8 mouse cellular contexts compared by ENCODE assay signal in the genomic region with DNA sequence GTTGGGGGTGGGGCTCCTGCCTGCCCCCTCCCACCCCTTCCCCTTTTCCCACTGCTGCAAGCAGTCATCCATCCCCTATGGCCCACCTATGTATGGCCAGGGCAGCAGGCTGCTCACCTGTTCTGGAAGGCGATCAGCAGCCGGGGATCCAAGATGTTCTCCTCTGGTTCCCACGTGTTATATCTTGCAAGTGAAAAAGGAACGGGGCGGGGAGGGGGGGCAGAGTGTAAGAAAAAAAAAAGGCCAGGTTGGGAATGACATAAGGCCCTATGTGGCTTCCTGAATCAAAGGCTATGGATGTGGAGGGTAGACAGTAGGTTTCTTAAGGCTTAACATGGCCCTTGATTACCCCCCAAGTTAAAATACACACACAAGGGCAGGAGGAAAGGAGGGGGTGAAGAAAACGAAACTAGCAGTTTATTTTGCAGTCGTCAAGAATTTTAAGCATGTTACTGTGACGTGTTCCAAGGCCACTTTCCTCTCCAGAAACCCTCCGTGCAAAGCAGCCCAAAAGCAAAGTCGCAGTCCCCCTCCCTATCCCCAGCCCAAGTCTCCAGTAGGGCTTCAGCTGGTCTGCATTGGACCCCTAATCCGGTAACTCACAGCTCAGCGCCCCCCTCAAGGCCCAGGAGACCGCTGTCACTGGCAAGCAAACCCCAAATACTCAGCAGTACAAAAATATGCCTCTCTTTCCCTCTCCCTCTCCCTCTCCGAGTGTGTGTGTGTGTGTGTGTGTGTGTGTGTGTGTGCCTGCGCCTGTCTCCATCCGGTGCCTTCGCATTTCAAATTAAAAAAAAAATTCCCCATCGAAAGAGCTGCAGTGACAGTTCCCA. TPM values are rescaled to one million over a fixed set of nuclear protein-coding genes. Genes with fewer than 3 reads are reported as not detected.
DNase-seq lines count a peak whose midpoint lies in the region; ATAC-seq and TF ChIP-seq lines count a peak whose summit lies in the region.

No protein-coding gene starts in this region.

- H3K4me1 ChIP-seq in heart, adult 2 months (ENCODE audit: control insufficient read depth, insufficient read depth, low read length) = peaks cover 7% of the 10 kb centered on the region
- peaks cover 75% of the 10 kb centered on the region for H3K4me1 ChIP-seq in liver, embryonic 15.5 days (replicated peaks)
- peaks cover 77% of the 10 kb centered on the region for H3K4me1 ChIP-seq in neural tube, embryonic 13.5 days (replicated peaks)

- H3K9ac ChIP-seq in heart, adult 2 months (ENCODE audit: low read depth, low read length) = peak overlapping the region; percentile 97
- H3K9ac ChIP-seq in liver, embryonic 15.5 days = peak overlapping the region; percentile 63
- peak overlapping the region; percentile 95 for H3K9ac ChIP-seq in neural tube, embryonic 13.5 days

- peak; percentile 58 to 64 for DNase-seq in right cerebral cortex, adult 2 months (ENCODE audit: low spot score in 2 of 2)
- no peak for DNase-seq in right cerebral cortex, postnatal 36 days (ENCODE audit: low spot score in 2 of 2)
- DNase-seq in cerebellum, adult 8-10 months = peak; percentile 35
- DNase-seq in heart, adult 2 months = peak; percentile 59 to 65
- peak; percentile 45 for DNase-seq in kidney, adult 18-20 months
- no peak for DNase-seq in T-cell, adult 2 months (ENCODE audit: low spot score)

- no peak for TF ChIP-seq CTCF in heart, adult 2 months (IDR thresholded peaks at IDR 0.05)

- peak overlapping the region; percentile 76 for H3K4me2 ChIP-seq in liver, embryonic 15.5 days
- H3K4me2 ChIP-seq in neural tube, embryonic 13.5 days = peak overlapping the region; percentile 86

- intact Hi-C loops in heart, adult 2 months (cut with DNase I) = loop anchor here (1.0 to 2.0 kb wide), 2 partner anchors 27 to 42 kb away; no protein-coding TSS in a partner anchor

- no peak for TF ChIP-seq EP300 in heart, adult 2 months (IDR thresholded peaks at IDR 0.05; ENCODE audit: insufficient read depth, low read depth, low read length)

- peak overlapping the region; percentile 50 for H3K4me3 ChIP-seq in heart, adult 2 months
- H3K4me3 ChIP-seq in liver, embryonic 15.5 days (replicated peaks) = peak overlapping the region; percentile 68
- peak overlapping the region; percentile 79 for H3K4me3 ChIP-seq in neural tube, embryonic 13.5 days

- WGBS in heart, adult 2 months = 5% methylated on average over 18 of the region's 18 CpGs
- under 1% methylated on average over 18 of the region's 18 CpGs for WGBS in liver, embryonic 15.5 days (ENCODE audit: insufficient replicate concordance)
- WGBS in neural tube, embryonic 13.5 days = under 1% methylated on average over 18 of the region's 18 CpGs

- peak overlapping the region; percentile 84 for H3K27ac ChIP-seq in heart, adult 2 months
- peak overlapping the region; percentile 82 for H3K27ac ChIP-seq in liver, embryonic 15.5 days (replicated peaks)
- H3K27ac ChIP-seq in neural tube, embryonic 13.5 days (replicated peaks) = peak overlapping the region; percentile 99

- no peak for TF ChIP-seq POLR2A in heart, adult 2 months (IDR thresholded peaks at IDR 0.05; ENCODE audit: insufficient read depth, low read depth, low read length)

- ATAC-seq in liver, embryonic 15.5 days (ENCODE audit: insufficient read depth) = no peak
- no peak for ATAC-seq in neural tube, embryonic 13.5 days (ENCODE audit: low read depth)

- H3K27me3 ChIP-seq in heart, adult 2 months (ENCODE audit: control insufficient read depth, insufficient read depth, low read length) = peaks cover 7% of the 10 kb centered on the region
- peaks cover 71% of the 10 kb centered on the region for H3K27me3 ChIP-seq in liver, embryonic 15.5 days
- H3K27me3 ChIP-seq in neural tube, embryonic 13.5 days = peaks cover 75% of the 10 kb centered on the region

- H3K36me3 ChIP-seq in heart, adult 2 months (ENCODE audit: control insufficient read depth, insufficient read depth, low read length) = no peaks in the 10 kb centered on the region
- peaks cover 9% of the 10 kb centered on the region for H3K36me3 ChIP-seq in liver, embryonic 15.5 days (replicated peaks)
- H3K36me3 ChIP-seq in neural tube, embryonic 13.5 days = peaks cover 23% of the 10 kb centered on the region

- H3K79me2 ChIP-seq in heart, adult 2 months (replicated peaks; ENCODE audit: control insufficient read depth, insufficient read depth, low read length) = no peaks in the 10 kb centered on the region; the same call in 1 of the 2 replicates

- H3K9me3 ChIP-seq in liver, embryonic 15.5 days (replicated peaks) = no peaks in the 10 kb centered on the region
- H3K9me3 ChIP-seq in neural tube, embryonic 13.5 days = no peaks in the 10 kb centered on the region

RNA-seq across cellular contexts. Expression of a gene that starts 1.4 kb away (rescaled TPM):
- total RNA-seq in heart, adult 2 months (2021) = 10 to 100 TPM in 1 of 2 experiments, 1 to 10 TPM in 1; 8.1 to 12.3 TPM
- polyA plus RNA-seq in heart, adult 2 months (2012; rRNA removed) = 4.7 and 5.4 TPM in 2 replicates
- 2.8 and 2.9 TPM in 2 replicates for polyA plus RNA-seq in liver, embryonic 15.5 days (2015; fragmentation: Nextera tagmentation; extraction: Ambion mirVana)
- polyA plus RNA-seq in neural tube, embryonic 13.5 days (2015; fragmentation: Nextera tagmentation; extraction: Ambion mirVana) = 14.8 and 16.5 TPM in 2 replicates

RNA-seq across cellular contexts. Expression of a gene that starts 43.9 kb away (rescaled TPM):
- 1 to 10 TPM; 4.0 to 5.3 TPM for total RNA-seq in heart, adult 2 months (2021)
- polyA plus RNA-seq in heart, adult 2 months (2012; rRNA removed) = 2.0 and 2.7 TPM in 2 replicates
- polyA plus RNA-seq in liver, embryonic 15.5 days (2015; fragmentation: Nextera tagmentation; extraction: Ambion mirVana) = 3.3 and 3.5 TPM in 2 replicates
- 7.0 and 8.5 TPM in 2 replicates for polyA plus RNA-seq in neural tube, embryonic 13.5 days (2015; fragmentation: Nextera tagmentation; extraction: Ambion mirVana)

Comparison
In these comparisons a context has a peak if more than half of its experiments do, and no peak if none do; other contexts are left out.
1. DNase-seq: peak in right cerebral cortex, adult 2 months (2 of 2), cerebellum, adult 8-10 months (single experiment), heart, adult 2 months (2 of 2) and kidney, adult 18-20 months (single experiment); none in right cerebral cortex, postnatal 36 days (0 of 2) and T-cell, adult 2 months (single experiment).
2. Peak in every context shown above with its lines, with median percentiles within 50 percentile points of each other: H3K27ac ChIP-seq, H3K4me3 ChIP-seq and H3K9ac ChIP-seq.